Mouse (Mus musculus) liver, embryonic 14.5 days (tissue): Measurements from ENCODE around the gene Ptprt. TPM values are rescaled to one million over a fixed set of nuclear protein-coding genes. Genes with fewer than 3 reads are reported as not detected.

Experiments used
- ATAC-seq: fragments of 200-750 bp; cut with Nextera tagmentation; 2 replicates; pipeline ENCODE4 v1.8.0; 2017; ENCODE audit warnings: moderate number of reproducible peaks, mild to moderate bottlenecking, moderate library complexity; ENCODE audit not compliant: insufficient read depth
- DNase-seq, 3 experiments: peaks; one replicate each; pipeline ENCODE4 v3.0.0-alpha.2; 2012 to 2013; ENCODE audit warnings: low read depth in 3 of 3, low spot score in 3 of 3
- H3K27ac ChIP-seq: fragments of 300-500 bp; sonication (generic); 2 replicates; pipeline ENCODE4 v1.5.1; 2014; ENCODE audit warnings: moderate library complexity, mild to moderate bottlenecking, control low read depth, inconsistent platforms
- H3K27me3 ChIP-seq: fragments of 300-500 bp; sonication (generic); 2 replicates; pipeline ENCODE4 v1.6.1; 2014; ENCODE audit warnings: mild to moderate bottlenecking, low read length, moderate library complexity; ENCODE audit not compliant: control insufficient read depth, insufficient read depth
- H3K36me3 ChIP-seq: fragments of 300-500 bp; sonication (generic); replicated peaks from 2 replicates; pipeline ENCODE4 v1.6.1; 2014; ENCODE audit warnings: low read depth; ENCODE audit not compliant: control insufficient read depth, insufficient read depth
- H3K4me1 ChIP-seq, 2 experiments: fragments of 200-500 bp in 1 of 2; fragments of 300-500 bp in 1 of 2; sonication (generic) in 1 of 2; replicated peaks; 2 replicates each; pipeline ENCODE4 v1.6.1; 2012 to 2014; ENCODE audit warnings: antibody characterized with exemption in 1 of 2, inconsistent platforms in 1 of 2, low read length in 1 of 2; ENCODE audit not compliant: control insufficient read depth in 2 of 2, insufficient read depth in 2 of 2
- H3K4me2 ChIP-seq: fragments of 300-500 bp; sonication (generic); 2 replicates; pipeline ENCODE4 v1.6.1; 2014; ENCODE audit warnings: low read depth, mild to moderate bottlenecking, control low read depth, moderate library complexity
- H3K4me3 ChIP-seq, 2 experiments: fragments of 200-500 bp in 1 of 2; fragments of 300-500 bp in 1 of 2; sonication (generic) in 1 of 2; 2 replicates each; pipeline ENCODE4 v1.5.1; 2012 to 2014; ENCODE audit warnings: low read depth in 2 of 2, low read length in 2 of 2, mild to moderate bottlenecking in 2 of 2, control low read depth in 1 of 2, inconsistent platforms in 1 of 2, moderate library complexity in 1 of 2; ENCODE audit not compliant: insufficient read depth in 1 of 2
- H3K9ac ChIP-seq: fragments of 300-500 bp; sonication (generic); replicated peaks from 2 replicates; pipeline ENCODE4 v1.6.1; 2014; ENCODE audit warnings: mild to moderate bottlenecking, control low read depth, moderate library complexity
- H3K9me3 ChIP-seq: fragments of 300-500 bp; sonication (generic); 2 replicates; pipeline ENCODE4 v1.6.1; 2016; ENCODE audit warnings: low read length, mixed read lengths; ENCODE audit not compliant: control insufficient read depth
- CTCF ChIP-seq: IDR thresholded peaks from 2 replicates; pipeline ENCODE4 v1.5.1; 2016; ENCODE audit warnings: antibody characterized with exemption, low read depth, control low read depth
- EP300 ChIP-seq: IDR thresholded peaks from 2 replicates; pipeline ENCODE4 v1.6.1; 2016; ENCODE audit warnings: antibody characterized with exemption, low read depth
- WGBS: fragments of 180-500 bp; shearing (Covaris S2); extraction: QIAGEN DNeasy Blood & Tissue Kit; methylation state at CpG from one replicate; pipeline ENCODE4 v1.1.7; 2014; ENCODE audit not compliant: insufficient replicate concordance; 5-methylcytosine and 5-hydroxymethylcytosine counted together
- polyA plus RNA-seq, 2 experiments: library from polyadenylated mRNA; depleted of rRNA in 1 of 2; stranded (reverse) in 1 of 2; unstranded in 1 of 2; fragments of >200 nt; fragmentation: Nextera tagmentation in 1 of 2; extraction: Ambion mirVana in 1 of 2; gene quantifications; 2 replicates each; pipeline versions ENCODE4 v1.2.1 to v1.2.3; 2012 to 2014

Ptprt gene
- polyA plus RNA-seq, 2 experiments: 0.07 TPM; not detected in 1

- no peaks in the 10 kb centered on the region for H3K27me3 ChIP-seq
- H3K9me3 ChIP-seq: no peaks in the 10 kb centered on the region
- H3K4me2 ChIP-seq: no peak overlapping the region
- H3K4me1 ChIP-seq: no peaks in the 10 kb centered on the region
- DNase-seq (peak; percentile 6 to 11 (median 10)), ATAC-seq (peak; percentile 18; the same call in 1 of the 2 replicates)
- H3K36me3 ChIP-seq: no peaks in the 10 kb centered on the region
- TF ChIP-seq CTCF (no peak), EP300 (no peak)
- no peak overlapping the region for H3K4me3 ChIP-seq
- no peak overlapping the region for H3K27ac ChIP-seq
- H3K9ac ChIP-seq: no peak overlapping the region
- WGBS: 23% methylated on average over 1 of the region's 1 CpGs
Observed at GRCm38 (mm10) chr2:162443106-162443505, 217.8 kb downstream of the Ptprt start.

- Histone ChIP-seq H3K36me3 (no peaks in the 10 kb centered on the region), H3K9ac (no peak overlapping the region), H3K4me2 (no peak overlapping the region), H3K27ac (no peak overlapping the region), H3K4me1 (no peaks in the 10 kb centered on the region), H3K9me3 (no peaks in the 10 kb centered on the region), H3K27me3 (no peaks in the 10 kb centered on the region), H3K4me3 (no peak overlapping the region)
- ATAC-seq (no peak), DNase-seq (no peak)
- 68% methylated on average over 3 of the region's 3 CpGs for WGBS
- TF ChIP-seq CTCF (no peak), EP300 (no peak)
Observed at GRCm38 (mm10) chr2:162436646-162437045, 224.3 kb downstream of the Ptprt start.

- H3K4me1 ChIP-seq: no peaks in the 10 kb centered on the region
- H3K9ac ChIP-seq: no peak overlapping the region
- no peak overlapping the region for H3K27ac ChIP-seq
- H3K4me2 ChIP-seq: no peak overlapping the region
- H3K4me3 ChIP-seq: no peak overlapping the region
- no peak for ATAC-seq
- no peak for TF ChIP-seq CTCF
- TF ChIP-seq EP300: no peak
- WGBS: 42% methylated on average over 7 of the region's 7 CpGs
- H3K27me3 ChIP-seq: no peaks in the 10 kb centered on the region
- no peaks in the 10 kb centered on the region for H3K36me3 ChIP-seq
- no peak for DNase-seq
- no peaks in the 10 kb centered on the region for H3K9me3 ChIP-seq
Observed at GRCm38 (mm10) chr2:162430171-162430570, 230.8 kb downstream of the Ptprt start.

- WGBS: 70% methylated on average over 8 of the region's 8 CpGs
- Histone ChIP-seq H3K4me2 (no peak overlapping the region), H3K9me3 (no peaks in the 10 kb centered on the region), H3K9ac (no peak overlapping the region), H3K27me3 (no peaks in the 10 kb centered on the region), H3K4me1 (no peaks in the 10 kb centered on the region), H3K27ac (no peak overlapping the region), H3K36me3 (no peaks in the 10 kb centered on the region), H3K4me3 (no peak overlapping the region)
- DNase-seq: no peak
- TF ChIP-seq EP300 (no peak), CTCF (no peak)
- no peak for ATAC-seq
Observed at GRCm38 (mm10) chr2:162426114-162426513, 234.8 kb downstream of the Ptprt start.

GRCm38 (mm10) chr2:162418181-162418580 lies 242.8 kb downstream of the Ptprt start:
- H3K4me3 ChIP-seq: no peak overlapping the region
- H3K4me2 ChIP-seq: no peak overlapping the region
- no peaks in the 10 kb centered on the region for H3K36me3 ChIP-seq
- H3K27ac ChIP-seq: no peak overlapping the region
- TF ChIP-seq CTCF (no peak), EP300 (no peak)
- H3K4me1 ChIP-seq: no peaks in the 10 kb centered on the region
- no peaks in the 10 kb centered on the region for H3K9me3 ChIP-seq
- H3K27me3 ChIP-seq: no peaks in the 10 kb centered on the region
- H3K9ac ChIP-seq: no peak overlapping the region
- ATAC-seq (no peak), DNase-seq (no peak)
- WGBS: 49% methylated on average over 3 of the region's 3 CpGs
